Mouse (Mus musculus) ES-Bruce4 (cell line): ENCODE measurements around the gene Morn1.

Source experiments
- CTCF ChIP-seq: IDR thresholded peaks from one replicate; pipeline ENCODE4 v1.8.1; 2011; ENCODE audit warnings: low read depth, low read length
- POLR2A ChIP-seq: IDR thresholded peaks from one replicate; pipeline ENCODE4 v1.8.1; 2011; ENCODE audit warnings: low read length; ENCODE audit not compliant: insufficient read depth

DNA sequence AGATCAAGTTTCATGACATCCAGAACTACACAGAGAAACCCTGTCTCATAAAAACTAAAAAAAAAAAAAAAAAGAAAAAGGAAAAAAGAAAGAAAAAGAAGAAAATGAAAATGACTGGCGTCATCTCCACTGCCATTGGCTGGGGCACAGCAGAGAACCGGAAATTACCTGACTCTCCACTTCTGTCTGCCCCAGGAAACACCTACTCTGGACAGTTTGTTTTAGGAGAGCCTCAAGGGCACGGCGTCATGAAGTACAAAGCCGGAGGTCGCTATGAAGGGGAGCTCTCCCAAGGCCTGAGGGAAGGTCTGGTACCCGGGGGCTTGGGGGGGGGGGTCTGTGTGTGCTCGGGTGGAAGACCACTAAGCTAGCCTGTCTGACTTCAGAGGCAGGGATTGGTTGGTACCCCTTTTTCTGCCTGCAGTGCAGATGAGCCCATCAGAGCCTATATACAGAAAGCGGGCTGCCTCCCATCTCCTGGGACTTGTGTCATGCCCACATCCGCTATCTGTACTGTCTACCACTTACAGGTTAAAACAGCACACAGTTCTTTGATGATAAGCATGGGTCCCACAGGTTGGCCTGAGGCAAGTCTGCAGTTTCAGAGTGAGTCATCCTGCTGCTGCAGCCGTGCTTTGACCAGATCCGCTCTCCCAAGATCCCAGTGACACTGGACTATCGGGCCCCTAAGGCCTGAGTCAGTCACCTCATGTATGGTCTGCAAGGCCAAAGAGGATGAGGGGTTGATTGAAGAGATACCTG is 4.5 kb downstream of the Morn1 start:
- no peak for TF ChIP-seq CTCF
- no peak for TF ChIP-seq POLR2A
